Mouse (Mus musculus) C2C12 (cell line): ENCODE results near the gene Sbf2.

Experiments
- CEBPB ChIP-seq: IDR thresholded peaks from one replicate; pipeline ENCODE4 v1.6.1; 2011; ENCODE audit warnings: low read depth, mild to moderate bottlenecking, control low read depth, moderate library complexity
- CTCF ChIP-seq: IDR thresholded peaks from one replicate; pipeline ENCODE4 v1.5.1; 2011; ENCODE audit not compliant: control insufficient read depth, insufficient read depth, insufficient read length
- MAX ChIP-seq: IDR thresholded peaks from one replicate; pipeline ENCODE4 v1.6.1; 2011; ENCODE audit warnings: mild to moderate bottlenecking, control low read depth
- MYOD1 ChIP-seq: IDR thresholded peaks from one replicate; pipeline ENCODE4 v1.6.1; 2011; ENCODE audit warnings: low read depth; ENCODE audit not compliant: control insufficient read depth, insufficient read length
- MYOG ChIP-seq: IDR thresholded peaks from one replicate; pipeline ENCODE4 v1.6.1; 2011; ENCODE audit not compliant: control insufficient read depth, insufficient read length; ENCODE audit errors: extremely low read depth
- USF1 ChIP-seq: IDR thresholded peaks from one replicate; pipeline ENCODE4 v1.6.1; 2011; ENCODE audit warnings: low read depth, mild to moderate bottlenecking, control low read depth, moderate library complexity

GRCm38 (mm10) chr7:110613381-110614132, 1.2 kb downstream of the Sbf2 start:
- TF ChIP-seq CTCF = no peak
- TF ChIP-seq MAX = no peak
- TF ChIP-seq MYOG = no peak
- no peak for TF ChIP-seq USF1
- no peak for TF ChIP-seq MYOD1
- no peak for TF ChIP-seq CEBPB
